ENCODE assay signal across 8 mouse cellular contexts in the genomic region with DNA sequence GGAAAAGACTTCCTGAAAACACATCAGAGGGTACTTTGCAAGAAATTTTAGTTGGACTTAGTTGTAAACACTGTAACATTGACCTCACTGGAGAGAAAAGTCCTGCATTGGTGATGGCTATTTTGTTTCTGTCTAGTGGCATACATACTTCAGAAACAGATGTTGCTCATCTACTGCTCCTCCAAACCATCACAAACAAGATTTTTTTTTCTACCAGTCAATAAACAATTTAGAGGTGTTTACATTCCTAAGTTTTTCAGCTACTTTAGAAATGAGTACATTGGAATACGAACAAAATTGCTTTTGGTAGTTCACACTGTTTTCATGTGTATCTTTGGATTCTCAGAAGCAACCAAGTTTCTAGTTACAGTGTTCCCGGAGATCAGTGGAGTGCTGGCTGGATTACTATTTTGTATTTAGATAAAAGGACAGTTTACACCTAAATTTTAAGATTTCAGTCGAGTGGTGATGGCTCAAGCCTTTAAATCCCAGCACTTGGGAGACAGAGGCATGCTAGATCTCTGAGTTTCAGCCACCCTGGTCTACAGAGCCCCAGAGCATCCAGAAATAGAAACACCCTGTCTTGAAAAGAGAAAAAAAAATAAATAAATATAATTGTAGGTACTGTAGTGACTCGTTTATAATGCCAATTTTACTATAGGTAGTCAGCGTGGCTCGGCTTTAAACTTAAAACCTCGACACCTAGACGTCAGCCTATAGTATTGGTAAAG. TPM values are rescaled to one million over a fixed set of nuclear protein-coding genes. Genes with fewer than 3 reads are reported as not detected.
DNase-seq lines count a peak whose midpoint lies in the region; ATAC-seq and TF ChIP-seq lines count a peak whose summit lies in the region.

No protein-coding gene starts in this region.

- H3K4me1 ChIP-seq in kidney, embryonic 16.5 days (ENCODE audit: insufficient read depth, low read length) = peaks cover 17% of the 10 kb centered on the region
- no peaks in the 10 kb centered on the region for H3K4me1 ChIP-seq in cortical plate, adult 2 months (ENCODE audit: control insufficient read depth, insufficient read depth, low read length)
- H3K4me1 ChIP-seq in intestine, embryonic 15.5 days (replicated peaks) = peaks cover 3% of the 10 kb centered on the region; the same call in 1 of the 2 replicates
- H3K4me1 ChIP-seq in midbrain, postnatal 0 days (ENCODE audit: insufficient read depth, low read length) = 0 out of 2 replicates have a peak, but pooled peaks cover 2% of the 10 kb centered on the region

- H3K9ac ChIP-seq in kidney, embryonic 16.5 days (replicated peaks; ENCODE audit: low read length) = peak overlapping the region; percentile 73
- H3K9ac ChIP-seq in intestine, embryonic 15.5 days = peak overlapping the region; percentile 68; the same call in 1 of the 2 replicates
- H3K9ac ChIP-seq in midbrain, postnatal 0 days (replicated peaks; ENCODE audit: low read length, poor library complexity, severe bottlenecking) = peak overlapping the region; percentile 78

- no peak for DNase-seq in kidney, postnatal 25 days
- no peak for DNase-seq in midbrain, postnatal 0 days (ENCODE audit: low spot score)
- no peak for DNase-seq in layer of hippocampus, postnatal 25 days (ENCODE audit: extremely low spot score in 1 of 2, low spot score in 1 of 2)
- DNase-seq in kidney, postnatal 14 days = no peak
- DNase-seq in frontal cortex, postnatal 36 days (ENCODE audit: low spot score in 2 of 2) = no peak

- TF ChIP-seq POLR2A in cortical plate, adult 2 months (IDR thresholded peaks at IDR 0.05; ENCODE audit: extremely low read depth, insufficient read depth, low read length) = no peak

- H3K36me3 ChIP-seq in kidney, embryonic 16.5 days (ENCODE audit: insufficient read depth, low read length) = no peaks in the 10 kb centered on the region
- H3K36me3 ChIP-seq in intestine, embryonic 15.5 days = no peaks in the 10 kb centered on the region
- H3K36me3 ChIP-seq in midbrain, postnatal 0 days (ENCODE audit: insufficient read depth, low read length) = no peaks in the 10 kb centered on the region

- H3K4me3 ChIP-seq in kidney, embryonic 16.5 days (ENCODE audit: low read length) = peak overlapping the region; percentile 54
- peak overlapping the region; percentile 59 for H3K4me3 ChIP-seq in cortical plate, adult 2 months (ENCODE audit: insufficient read depth, low read length)
- peak overlapping the region; percentile 57 for H3K4me3 ChIP-seq in intestine, embryonic 15.5 days (replicated peaks)
- peak overlapping the region; percentile 63 for H3K4me3 ChIP-seq in midbrain, postnatal 0 days (ENCODE audit: low read depth, low read length)

- H3K4me2 ChIP-seq in kidney, embryonic 16.5 days (replicated peaks; ENCODE audit: low read depth, low read length) = peak overlapping the region; percentile 61
- peak overlapping the region; percentile 59 for H3K4me2 ChIP-seq in intestine, embryonic 15.5 days (replicated peaks)
- peak overlapping the region; percentile 62 for H3K4me2 ChIP-seq in midbrain, postnatal 0 days (ENCODE audit: low read depth, low read length, poor library complexity, severe bottlenecking)

- TF ChIP-seq CTCF in cortical plate, adult 2 months (IDR thresholded peaks at IDR 0.05; ENCODE audit: extremely low read depth, insufficient read depth, low read length) = no peak
- TF ChIP-seq CTCF in midbrain, postnatal 0 days (IDR thresholded peaks at IDR 0.05) = no peak

- ATAC-seq in kidney, embryonic 16.5 days (ENCODE audit: low FRiP score, low TSS enrichment) = no peak
- ATAC-seq in intestine, embryonic 15.5 days = no peak
- no peak for ATAC-seq in midbrain, postnatal 0 days (ENCODE audit: low FRiP score)

- WGBS in kidney, embryonic 16.5 days = 28% methylated on average over 8 of the region's 8 CpGs
- WGBS in intestine, embryonic 15.5 days = 26% methylated on average over 8 of the region's 8 CpGs
- 32% methylated on average over 8 of the region's 8 CpGs for WGBS in midbrain, postnatal 0 days

- 0 out of 2 replicates have a peak, but pooled peaks cover 5% of the 10 kb centered on the region for H3K9me3 ChIP-seq in kidney, embryonic 16.5 days (ENCODE audit: low read length)
- H3K9me3 ChIP-seq in intestine, embryonic 15.5 days = no peaks in the 10 kb centered on the region
- H3K9me3 ChIP-seq in midbrain, postnatal 0 days (ENCODE audit: low read length) = no peaks in the 10 kb centered on the region

- H3K27me3 ChIP-seq in kidney, embryonic 16.5 days (ENCODE audit: insufficient read depth, low read length) = no peaks in the 10 kb centered on the region
- H3K27me3 ChIP-seq in intestine, embryonic 15.5 days (replicated peaks) = no peaks in the 10 kb centered on the region
- no peaks in the 10 kb centered on the region for H3K27me3 ChIP-seq in midbrain, postnatal 0 days (ENCODE audit: insufficient read depth, low read length)

- H3K27ac ChIP-seq in kidney, embryonic 16.5 days (ENCODE audit: low read length) = peak overlapping the region; percentile 96
- H3K27ac ChIP-seq in cortical plate, adult 2 months (ENCODE audit: insufficient read depth, low read length) = peak overlapping the region; percentile 91
- H3K27ac ChIP-seq in intestine, embryonic 15.5 days = peak overlapping the region; percentile 99
- peak overlapping the region; percentile 97 for H3K27ac ChIP-seq in midbrain, postnatal 0 days (ENCODE audit: low read depth, low read length)

RNA-seq across cellular contexts. Expression of a gene that starts 15.6 kb away (rescaled TPM):
- 103 and 104 TPM in 2 replicates for polyA plus RNA-seq in kidney, embryonic 16.5 days (2015; fragmentation: Nextera tagmentation; extraction: Ambion mirVana)
- polyA plus RNA-seq in cortical plate, adult 2 months (2012; rRNA removed) = 65.2 and 67.2 TPM in 2 replicates
- 93.2 and 97.2 TPM in 2 replicates for polyA plus RNA-seq in intestine, embryonic 15.5 days (2015; fragmentation: Nextera tagmentation; extraction: Ambion mirVana)
- 38.7 and 60.3 TPM in 2 replicates for total RNA-seq in midbrain, postnatal 0 days (2014; rRNA removed)
- polyA plus RNA-seq in midbrain, postnatal 0 days (2015; fragmentation: Nextera tagmentation; extraction: Ambion mirVana) = 52.2 and 58.4 TPM in 2 replicates
- 10 to 100 TPM; 50.5 to 61.3 TPM for total RNA-seq in layer of hippocampus, postnatal 25 days (2021)
